Mouse (Mus musculus): ENCODE data around the gene Serpinb9. TPM values are rescaled to one million over a fixed set of nuclear protein-coding genes. Genes with fewer than 3 reads are reported as not detected.
A peak's percentile ranks its signal among the peaks of the same experiment; 100 is the strongest.

The Serpinb9 gene
- polyA plus RNA-seq, 1 experiment from 2014 or later, result 10.2 TPM

- Histone ChIP-seq H3K27me3 (replicated peaks) (no peaks in the 10 kb centered on the region), H3K4me2 (no peak overlapping the region), H3K4me3 (replicated peaks) (no peak overlapping the region), H3K9me3 (no peaks in the 10 kb centered on the region), H3K36me3 (no peaks in the 10 kb centered on the region), H3K9ac (no peak overlapping the region), H3K27ac (no peak overlapping the region), H3K4me1 (no peaks in the 10 kb centered on the region)
- ATAC-seq (ENCODE audit: insufficient read depth, low FRiP score, low read depth), result no peak
- 86% methylated on average over 3 of the region's 3 CpGs for WGBS
These were observed 32.3 kb upstream of the Serpinb9 start for GRCm38 (mm10) chr13:32970776-32971175.

DNA sequence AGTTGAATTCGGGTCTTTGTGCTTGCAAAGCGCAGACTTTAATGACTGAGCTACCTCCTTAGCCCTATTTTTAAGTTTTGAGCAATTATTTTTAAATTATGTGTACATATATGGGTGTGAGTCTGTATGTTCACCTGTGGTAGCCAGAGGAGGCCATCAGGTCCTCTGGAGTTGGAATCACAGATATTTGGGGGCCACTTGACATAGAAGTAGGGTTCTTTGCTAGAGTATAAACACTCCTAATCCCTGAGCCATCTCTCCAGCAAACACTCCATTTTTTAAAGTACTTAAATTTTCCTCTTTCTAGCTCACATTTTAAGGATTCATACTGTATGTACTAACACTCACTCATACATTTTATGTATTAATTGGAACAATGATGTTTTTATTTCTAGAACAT, 28.8 kb upstream of the Serpinb9 start:
- Histone ChIP-seq H3K36me3 (no peaks in the 10 kb centered on the region), H3K4me2 (no peak overlapping the region), H3K4me1 (no peaks in the 10 kb centered on the region), H3K4me3 (replicated peaks) (no peak overlapping the region), H3K9ac (no peak overlapping the region), H3K27ac (no peak overlapping the region), H3K27me3 (replicated peaks) (no peaks in the 10 kb centered on the region), H3K9me3 (no peaks in the 10 kb centered on the region)
- 90% methylated on average over 2 of the region's 2 CpGs for WGBS
- ATAC-seq (ENCODE audit: insufficient read depth, low FRiP score, low read depth), result no peak

DNA sequence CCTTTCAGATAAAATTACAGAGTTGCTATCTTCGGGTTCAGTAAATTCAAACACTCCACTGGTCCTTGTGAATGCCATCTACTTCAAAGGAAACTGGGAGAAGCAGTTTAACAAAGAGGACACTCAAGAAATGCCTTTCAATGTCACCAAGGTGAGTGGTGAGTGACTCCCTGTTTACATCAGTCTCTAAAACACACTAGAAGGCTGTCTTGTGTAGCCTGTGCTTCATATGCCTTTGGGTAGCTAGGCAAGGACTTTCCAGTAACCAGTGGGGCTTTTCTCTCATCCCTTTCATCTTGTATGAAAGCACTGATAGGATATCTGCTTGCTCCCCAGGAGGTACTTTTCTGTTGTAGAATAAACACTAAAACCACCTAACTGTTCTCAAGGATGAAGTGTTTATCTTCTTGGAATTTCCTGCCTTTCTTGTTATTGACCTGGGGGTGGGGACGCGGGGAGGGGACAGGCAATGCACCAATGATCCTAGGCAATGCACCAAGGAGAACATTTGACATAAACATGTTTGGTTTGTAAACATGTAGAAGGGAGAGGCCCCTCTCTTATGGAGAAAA, 28.1 kb upstream of the Serpinb9 start:
- Histone ChIP-seq H3K4me1 (no peaks in the 10 kb centered on the region), H3K36me3 (no peaks in the 10 kb centered on the region), H3K9me3 (no peaks in the 10 kb centered on the region), H3K27ac (no peak overlapping the region), H3K4me3 (replicated peaks) (no peak overlapping the region), H3K4me2 (no peak overlapping the region), H3K27me3 (replicated peaks) (no peaks in the 10 kb centered on the region), H3K9ac (no peak overlapping the region)
- ATAC-seq (ENCODE audit: insufficient read depth, low FRiP score, low read depth), result no peak
- WGBS, result 34% methylated on average over 3 of the region's 3 CpGs

DNA sequence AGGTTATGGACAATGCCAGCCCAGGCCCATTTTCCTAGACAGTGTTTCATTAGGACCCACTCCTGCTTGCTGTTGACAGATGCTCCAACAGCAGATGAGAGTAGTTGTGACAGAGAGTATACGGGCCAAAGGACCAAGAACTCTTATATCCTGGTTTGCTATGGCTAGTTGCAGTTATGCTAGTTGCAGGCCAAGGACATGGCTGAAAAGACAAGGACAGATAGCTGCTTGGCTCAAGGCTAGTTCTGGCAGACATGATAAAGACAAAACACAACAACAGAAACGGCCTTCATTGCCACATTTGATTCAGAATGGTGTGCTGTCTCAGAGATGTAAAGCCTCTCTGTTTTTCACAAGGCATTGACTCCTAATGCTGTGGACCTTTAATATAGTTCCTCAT, 27.3 kb upstream of the Serpinb9 start:
- no peak for ATAC-seq (ENCODE audit: insufficient read depth, low FRiP score, low read depth)
- no peak overlapping the region for H3K4me2 ChIP-seq
- no peak overlapping the region for H3K27ac ChIP-seq
- H3K4me1 ChIP-seq, result no peaks in the 10 kb centered on the region
- H3K4me3 ChIP-seq (replicated peaks), result no peak overlapping the region
- no peaks in the 10 kb centered on the region for H3K27me3 ChIP-seq (replicated peaks)
- no peaks in the 10 kb centered on the region for H3K36me3 ChIP-seq
- H3K9me3 ChIP-seq, result no peaks in the 10 kb centered on the region
- 66% methylated on average over 2 of the region's 2 CpGs for WGBS
- no peak overlapping the region for H3K9ac ChIP-seq

DNA sequence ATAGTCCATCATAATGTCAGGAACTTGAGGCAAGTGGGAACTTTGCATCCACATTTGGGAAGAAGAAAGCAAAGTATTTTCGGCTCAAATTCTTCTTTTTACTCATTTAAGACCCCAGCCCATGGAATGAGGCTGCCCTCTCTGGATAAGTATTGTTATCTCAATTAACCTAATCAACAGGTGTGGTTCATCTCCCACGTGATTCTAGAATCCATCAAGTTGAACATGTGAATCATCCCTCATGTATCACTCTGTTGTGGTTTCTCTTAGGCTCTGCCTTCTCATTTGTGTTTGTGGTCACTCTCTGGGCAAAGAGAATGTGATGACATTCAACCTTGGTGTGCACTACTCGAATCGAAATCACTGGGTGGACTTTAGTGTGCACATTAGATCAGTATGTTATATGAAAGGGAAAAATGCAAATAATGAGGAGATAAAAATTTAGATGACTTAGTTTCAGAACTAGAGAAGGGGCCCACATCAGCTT, 20.5 kb upstream of the Serpinb9 start:
- no peak overlapping the region for H3K27ac ChIP-seq
- no peak overlapping the region for H3K4me3 ChIP-seq (replicated peaks)
- no peak overlapping the region for H3K9ac ChIP-seq
- no peaks in the 10 kb centered on the region for H3K27me3 ChIP-seq (replicated peaks)
- no peak overlapping the region for H3K4me2 ChIP-seq
- 85% methylated on average over 4 of the region's 4 CpGs for WGBS
- no peaks in the 10 kb centered on the region for H3K4me1 ChIP-seq
- no peaks in the 10 kb centered on the region for H3K36me3 ChIP-seq
- no peak for ATAC-seq (ENCODE audit: insufficient read depth, low FRiP score, low read depth)
- no peaks in the 10 kb centered on the region for H3K9me3 ChIP-seq

GRCm38 (mm10) chr13:32986256-32986655, 16.8 kb upstream of the Serpinb9 start:
- no peak for ATAC-seq (ENCODE audit: insufficient read depth, low FRiP score, low read depth)
- H3K36me3 ChIP-seq, result no peaks in the 10 kb centered on the region
- no peak overlapping the region for H3K27ac ChIP-seq
- no peaks in the 10 kb centered on the region for H3K27me3 ChIP-seq (replicated peaks)
- no peak overlapping the region for H3K4me3 ChIP-seq (replicated peaks)
- no peak overlapping the region for H3K4me2 ChIP-seq
- H3K9ac ChIP-seq, result no peak overlapping the region
- H3K4me1 ChIP-seq, result no peaks in the 10 kb centered on the region
- H3K9me3 ChIP-seq, result no peaks in the 10 kb centered on the region

GRCm38 (mm10) chr13:32993152-32993893, 9.7 kb upstream of the Serpinb9 start:
- Histone ChIP-seq H3K9me3 (no peaks in the 10 kb centered on the region), H3K36me3 (no peaks in the 10 kb centered on the region), H3K4me3 (replicated peaks) (no peak overlapping the region), H3K4me1 (0 out of 2 replicates have a peak, but pooled peaks cover 2% of the 10 kb centered on the region), H3K27ac (no peak overlapping the region), H3K27me3 (replicated peaks) (no peaks in the 10 kb centered on the region), H3K9ac (no peak overlapping the region), H3K4me2 (no peak overlapping the region)
- 51% methylated on average over 10 of the region's 10 CpGs for whole genome bisulfite sequencing
- ATAC-seq (ENCODE audit: insufficient read depth, low FRiP score, low read depth), result peak; percentile 94

DNA sequence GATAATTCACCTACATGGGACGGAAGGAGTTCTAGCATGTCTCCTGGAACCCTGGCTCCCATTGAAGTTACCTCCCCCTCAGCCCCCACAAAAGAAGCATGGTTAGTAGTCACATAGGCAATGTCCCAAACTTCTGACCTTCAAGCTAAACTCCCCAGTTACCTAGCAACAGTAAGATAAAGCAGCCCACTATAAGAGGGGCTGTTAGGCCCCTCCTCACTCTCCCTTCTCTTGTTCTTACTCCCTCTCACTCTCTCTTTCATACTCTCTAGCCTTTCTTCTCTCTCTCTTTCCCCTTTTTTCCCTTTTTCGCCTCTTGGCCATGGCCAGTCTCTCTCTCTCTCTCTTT, 9.2 kb upstream of the Serpinb9 start:
- H3K4me2 ChIP-seq, result no peak overlapping the region
- H3K27ac ChIP-seq, result no peak overlapping the region
- H3K27me3 ChIP-seq (replicated peaks), result no peaks in the 10 kb centered on the region
- no peak overlapping the region for H3K4me3 ChIP-seq (replicated peaks)
- 0 out of 2 replicates have a peak, but pooled peaks cover 2% of the 10 kb centered on the region for H3K4me1 ChIP-seq
- ATAC-seq (ENCODE audit: insufficient read depth, low FRiP score, low read depth), result no peak
- H3K9ac ChIP-seq, result no peak overlapping the region
- no peaks in the 10 kb centered on the region for H3K36me3 ChIP-seq
- WGBS, result 77% methylated on average over 2 of the region's 2 CpGs
- H3K9me3 ChIP-seq, result no peaks in the 10 kb centered on the region

DNA sequence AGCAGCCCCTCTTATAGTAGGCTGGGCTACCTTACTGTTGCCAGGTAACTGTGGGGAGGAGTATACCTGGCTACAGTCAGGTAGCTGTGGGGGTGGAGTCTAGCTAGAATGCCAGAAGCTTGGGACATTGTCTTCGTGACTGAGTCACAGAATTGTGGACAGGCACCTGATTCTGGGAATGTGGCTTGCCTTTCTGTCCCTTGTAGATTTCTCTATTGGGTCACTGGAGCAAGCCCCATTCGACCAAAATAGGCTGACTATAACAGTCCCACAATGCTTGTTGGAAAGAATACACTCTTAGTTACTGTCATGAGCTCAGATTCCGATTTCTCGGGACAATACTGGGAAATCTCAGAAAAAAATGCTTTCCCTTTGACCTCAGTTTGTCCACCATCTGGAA, 8.0 kb upstream of the Serpinb9 start:
- no peaks in the 10 kb centered on the region for H3K9me3 ChIP-seq
- 0 out of 2 replicates have a peak, but pooled peaks cover 2% of the 10 kb centered on the region for H3K4me1 ChIP-seq
- 64% methylated on average over 4 of the region's 4 CpGs for WGBS
- H3K27me3 ChIP-seq (replicated peaks), result no peaks in the 10 kb centered on the region
- no peak overlapping the region for H3K27ac ChIP-seq
- H3K9ac ChIP-seq, result no peak overlapping the region
- ATAC-seq (ENCODE audit: insufficient read depth, low FRiP score, low read depth), result no peak
- no peaks in the 10 kb centered on the region for H3K36me3 ChIP-seq
- H3K4me2 ChIP-seq, result no peak overlapping the region
- H3K4me3 ChIP-seq (replicated peaks), result no peak overlapping the region

DNA sequence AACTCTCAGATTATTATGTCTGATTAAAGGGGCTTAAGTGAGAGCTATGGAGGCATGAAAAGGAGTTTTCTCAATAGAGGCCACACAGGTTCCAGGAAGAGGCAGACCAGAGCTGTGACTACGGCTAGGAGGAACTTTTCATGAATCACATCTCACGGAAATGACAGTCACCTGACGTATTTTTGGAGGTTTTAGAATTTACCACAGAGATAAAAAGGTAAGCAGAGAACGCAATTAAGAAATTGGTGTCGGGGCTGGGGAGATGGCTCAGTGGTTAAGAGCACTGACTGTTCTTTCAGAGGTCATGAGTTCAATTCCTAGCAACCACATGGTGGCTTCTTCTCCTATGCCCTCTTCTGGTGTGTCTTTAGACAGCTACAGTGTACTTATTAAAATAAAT, 1.7 kb upstream of the Serpinb9 start:
- peaks cover 6% of the 10 kb centered on the region for H3K4me1 ChIP-seq
- no peaks in the 10 kb centered on the region for H3K36me3 ChIP-seq
- no peak for ATAC-seq (ENCODE audit: insufficient read depth, low FRiP score, low read depth)
- H3K9me3 ChIP-seq, result no peaks in the 10 kb centered on the region
- no peak overlapping the region for H3K27ac ChIP-seq
- no peak overlapping the region for H3K4me3 ChIP-seq (replicated peaks)
- H3K27me3 ChIP-seq (replicated peaks), result no peaks in the 10 kb centered on the region
- 88% methylated on average over 5 of the region's 5 CpGs for WGBS
- H3K4me2 ChIP-seq, result no peak overlapping the region
- H3K9ac ChIP-seq, result no peak overlapping the region

- ATAC-seq (ENCODE audit: insufficient read depth, low FRiP score, low read depth), result no peak; the same call in 1 of the 2 replicates
- Histone ChIP-seq H3K4me2 (peak overlapping the region; percentile 56), H3K9me3 (no peaks in the 10 kb centered on the region), H3K4me1 (peaks cover 6% of the 10 kb centered on the region), H3K36me3 (no peaks in the 10 kb centered on the region), H3K27ac (peak overlapping the region; percentile 87), H3K9ac (no peak overlapping the region), H3K4me3 (replicated peaks) (peak overlapping the region; percentile 40), H3K27me3 (replicated peaks) (no peaks in the 10 kb centered on the region)
- WGBS, result 46% methylated on average over 9 of the region's 9 CpGs
These were observed 718 bp downstream of the Serpinb9 start for GRCm38 (mm10) chr13:33003523-33004413.
